Mouse (Mus musculus) fat pad, adult 2 months (tissue): Measurements from ENCODE around the gene Slc22a14.
"Not testable (repeated sequence)": the region's sequence is repeated elsewhere in the genome, so short reads cannot be mapped to it uniquely, and the experiment has no call there.

Source experiments
- DNase-seq: peaks from one replicate; pipeline ENCODE4 v3.0.0-alpha.2; 2011; ENCODE audit warnings: low read depth, low spot score; ENCODE audit errors: extremely low read depth

Gene Slc22a14

DNA sequence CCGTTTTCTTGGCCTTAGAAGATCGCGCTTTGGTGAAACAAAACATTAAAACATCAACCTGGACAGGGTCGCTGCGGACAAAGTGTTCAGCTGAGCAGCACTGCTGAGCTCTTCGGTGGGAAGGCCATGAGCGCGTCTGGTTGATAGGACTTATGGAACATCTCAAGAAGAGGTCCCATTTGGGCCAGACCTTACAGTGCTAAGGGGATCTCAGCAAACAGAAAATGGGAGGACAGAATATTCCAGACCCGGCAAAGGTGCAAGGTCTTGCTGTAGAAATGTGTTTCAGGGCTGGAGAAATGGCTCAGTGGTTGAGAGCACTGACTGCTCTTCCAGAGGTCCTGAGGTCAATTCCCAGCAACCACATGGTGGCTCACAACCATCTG, 42.1 kb downstream of the Slc22a14 start:
- DNase-seq = no peak

- DNase-seq = peak; percentile 98
These were observed 42.8 kb downstream of the Slc22a14 start, which contains the start of gene Oxsr1 for GRCm38 (mm10) chr9:119322289-119323259. Oxsr1 (minus strand) TSS chr9:119322427.

DNA sequence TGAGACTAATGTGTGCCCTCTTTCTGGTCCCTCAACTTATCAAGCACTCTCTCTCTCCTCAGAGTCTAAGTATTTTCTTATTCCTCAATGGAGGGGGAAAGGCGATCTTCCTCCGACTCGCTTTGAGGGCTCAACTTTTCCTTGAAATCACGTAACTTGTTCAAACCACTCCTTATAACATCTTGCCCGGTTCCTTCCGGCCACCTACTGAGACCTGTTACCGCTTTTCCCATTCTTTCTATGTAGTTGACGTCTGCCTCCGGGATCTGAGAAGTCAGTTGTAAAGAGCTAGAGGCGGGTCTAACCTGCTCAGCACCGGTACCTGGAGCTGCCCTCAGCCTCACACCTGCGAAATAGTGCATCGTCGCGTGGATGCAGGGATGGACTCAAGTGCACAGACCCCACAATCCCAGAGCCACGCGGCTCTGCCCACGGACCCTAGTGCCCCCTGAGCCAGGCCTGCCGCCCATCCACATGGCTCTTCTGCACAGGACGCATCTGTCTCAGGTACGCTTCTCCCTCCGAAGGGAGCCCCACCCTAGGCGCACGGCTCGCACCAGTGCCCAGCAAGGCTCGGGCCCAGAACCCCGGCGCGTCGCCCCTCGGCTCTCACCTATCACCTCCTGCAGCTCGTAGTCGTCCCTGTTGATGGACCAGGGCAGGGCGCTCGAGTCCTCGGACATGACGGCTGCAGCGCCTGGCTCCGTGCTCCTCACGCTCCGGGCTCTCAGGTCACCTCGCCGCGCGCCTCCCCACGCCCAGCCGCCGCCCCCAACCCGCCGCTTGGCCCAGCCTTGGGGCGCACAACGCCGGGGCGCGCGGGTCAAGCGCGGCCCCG, 43.7 kb downstream of the Slc22a14 start:
- DNase-seq = no peak

- DNase-seq = no peak
These were observed 44.4 kb downstream of the Slc22a14 start for GRCm38 (mm10) chr9:119320946-119321345.

- DNase-seq = no peak
These were observed 44.9 kb downstream of the Slc22a14 start for GRCm38 (mm10) chr9:119320446-119320845.

DNA sequence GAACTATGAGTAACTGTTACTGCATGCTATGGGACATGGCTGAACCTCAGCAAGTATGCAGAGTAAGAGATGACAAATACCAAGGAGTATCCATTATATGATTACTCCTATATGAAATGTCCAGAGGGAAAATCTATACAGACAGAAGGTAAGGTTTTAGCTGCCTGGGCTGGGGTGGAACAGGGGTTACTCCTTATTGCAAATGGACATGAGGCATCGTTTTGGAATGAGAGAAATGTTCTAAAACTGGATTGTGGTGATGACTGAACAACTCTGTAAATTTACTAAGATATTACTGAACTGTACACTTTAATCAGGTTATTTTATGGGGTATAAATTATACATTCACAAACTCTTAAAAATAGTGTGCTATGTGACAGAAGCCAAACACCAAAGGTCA, 46.5 kb downstream of the Slc22a14 start:
- no peak for DNase-seq

DNA sequence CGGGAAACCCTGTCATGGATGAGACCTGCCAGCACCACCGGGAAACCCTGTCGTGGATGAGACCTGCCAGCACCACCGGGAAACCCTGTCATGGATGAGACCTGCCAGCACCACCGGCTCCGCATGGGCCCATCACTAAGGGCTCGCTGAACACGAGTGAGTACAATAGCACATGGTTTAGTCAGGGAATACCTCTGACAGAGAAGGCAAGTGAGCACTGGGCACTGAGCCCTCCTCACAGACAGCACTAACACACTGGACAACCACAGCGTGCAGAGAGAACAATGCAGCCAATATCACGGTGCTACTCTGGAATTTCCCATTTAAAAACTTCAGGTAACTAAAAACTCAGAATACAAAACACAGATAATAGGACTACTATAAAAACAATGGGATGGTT, 52.3 kb downstream of the Slc22a14 start:
- DNase-seq = no peak

DNA sequence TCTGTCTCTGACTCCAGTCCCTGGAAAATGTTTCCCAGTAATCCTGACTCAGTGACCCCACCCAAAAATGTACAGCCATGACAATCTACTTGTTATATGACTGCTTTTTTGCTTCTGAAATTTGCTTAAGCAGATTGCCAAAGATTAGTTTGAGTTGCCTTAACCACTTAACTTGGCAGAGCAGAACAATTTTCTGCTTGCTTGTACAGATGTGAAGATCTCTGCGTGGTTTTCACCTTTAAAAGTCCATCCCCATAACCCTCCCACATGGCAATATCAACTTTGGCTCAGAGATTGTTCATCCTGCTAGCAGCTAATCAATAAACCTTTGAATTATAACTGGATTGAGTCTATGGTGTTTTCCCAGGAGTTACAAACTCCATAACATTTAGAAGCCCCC, 56.3 kb downstream of the Slc22a14 start:
- no peak for DNase-seq

DNA sequence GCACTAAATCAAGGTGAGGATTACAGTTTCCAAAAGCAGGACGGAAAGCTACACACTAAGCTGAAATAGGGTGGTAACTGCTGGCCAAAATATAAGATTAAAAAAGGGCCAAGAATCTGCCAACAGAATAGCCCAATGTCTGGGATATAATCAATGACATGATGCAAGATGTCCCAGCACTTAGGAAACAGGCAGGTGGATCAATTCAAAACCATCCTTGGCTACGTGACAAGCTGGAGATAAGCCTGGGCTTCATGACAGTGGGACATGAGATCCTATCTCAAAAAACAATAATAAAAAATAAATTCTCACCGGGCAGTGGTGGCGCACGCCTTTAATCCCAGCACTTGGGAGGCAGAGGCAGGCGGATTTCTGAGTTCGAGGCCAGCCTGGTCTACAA, 59.5 kb downstream of the Slc22a14 start:
- peak; percentile 90 for DNase-seq

DNA sequence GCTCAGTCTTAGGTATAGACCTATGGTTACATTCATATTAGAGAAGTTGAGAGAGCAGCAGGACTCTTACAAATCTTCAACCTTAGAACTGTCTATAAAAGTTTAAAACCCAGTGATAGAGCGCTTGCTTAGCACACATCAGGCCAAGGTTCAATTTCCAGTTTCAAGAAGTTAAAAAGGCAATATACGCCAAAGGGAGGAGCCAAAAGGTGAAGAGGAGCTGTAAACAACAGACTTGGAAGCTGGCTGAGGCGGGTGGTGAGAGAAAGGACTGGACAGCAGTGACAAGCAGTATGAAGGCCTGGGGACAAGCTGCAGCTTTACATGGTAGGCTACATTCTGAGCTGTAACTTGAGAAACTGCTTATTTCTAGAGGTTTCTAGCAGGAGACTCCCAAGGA, 66.8 kb downstream of the Slc22a14 start:
- DNase-seq = no peak

GRCm38 (mm10) chr9:119297696-119298095, 67.7 kb downstream of the Slc22a14 start:
- no peak for DNase-seq

GRCm38 (mm10) chr9:119290791-119291190, 74.6 kb downstream of the Slc22a14 start:
- no peak for DNase-seq

DNA sequence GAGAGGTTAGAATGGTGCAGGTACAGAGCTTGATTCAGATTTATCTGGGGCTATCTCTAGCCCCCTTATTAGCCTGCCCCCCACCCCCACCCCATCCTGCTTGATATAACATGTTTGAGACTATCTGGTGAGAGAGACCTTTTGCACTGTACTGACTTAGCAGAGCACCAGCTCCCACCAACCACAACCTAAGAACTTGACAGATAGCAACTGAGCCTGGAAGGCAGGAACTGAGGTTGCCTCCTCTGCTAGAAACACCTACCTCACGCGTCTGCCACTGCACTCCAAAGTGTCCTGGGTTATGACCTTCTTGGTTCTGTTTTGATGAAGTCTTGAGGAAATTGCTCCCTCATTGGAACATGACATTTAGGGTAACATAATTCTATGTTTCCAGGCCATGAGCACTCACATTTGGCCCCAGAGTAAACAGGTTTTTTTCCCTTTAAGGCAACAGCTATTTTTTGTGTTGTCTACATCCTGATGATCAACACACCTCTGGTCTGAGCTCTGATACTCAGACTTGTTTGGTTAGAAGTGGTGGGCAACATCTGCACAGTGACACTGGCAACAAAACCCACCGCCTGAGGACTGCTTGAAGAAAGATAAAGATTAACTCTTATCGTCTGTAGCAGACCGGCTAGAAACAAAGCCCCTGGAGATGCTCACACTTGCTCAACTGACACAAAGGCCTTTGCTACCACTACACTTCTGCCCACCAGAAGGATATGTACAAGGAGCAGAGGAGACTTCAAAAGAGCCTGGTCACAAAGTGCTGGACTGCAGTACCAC, 84.3 kb downstream of the Slc22a14 start:
- no peak for DNase-seq

GRCm38 (mm10) chr9:119278031-119278430, 87.3 kb downstream of the Slc22a14 start:
- no peak for DNase-seq

- DNase-seq = no peak
These were observed 89.0 kb downstream of the Slc22a14 start for GRCm38 (mm10) chr9:119276321-119276720.

GRCm38 (mm10) chr9:119274814-119275213, 90.5 kb downstream of the Slc22a14 start:
- not testable (repeated sequence) for DNase-seq

GRCm38 (mm10) chr9:119271496-119271895, 93.9 kb downstream of the Slc22a14 start:
- DNase-seq = no peak

DNA sequence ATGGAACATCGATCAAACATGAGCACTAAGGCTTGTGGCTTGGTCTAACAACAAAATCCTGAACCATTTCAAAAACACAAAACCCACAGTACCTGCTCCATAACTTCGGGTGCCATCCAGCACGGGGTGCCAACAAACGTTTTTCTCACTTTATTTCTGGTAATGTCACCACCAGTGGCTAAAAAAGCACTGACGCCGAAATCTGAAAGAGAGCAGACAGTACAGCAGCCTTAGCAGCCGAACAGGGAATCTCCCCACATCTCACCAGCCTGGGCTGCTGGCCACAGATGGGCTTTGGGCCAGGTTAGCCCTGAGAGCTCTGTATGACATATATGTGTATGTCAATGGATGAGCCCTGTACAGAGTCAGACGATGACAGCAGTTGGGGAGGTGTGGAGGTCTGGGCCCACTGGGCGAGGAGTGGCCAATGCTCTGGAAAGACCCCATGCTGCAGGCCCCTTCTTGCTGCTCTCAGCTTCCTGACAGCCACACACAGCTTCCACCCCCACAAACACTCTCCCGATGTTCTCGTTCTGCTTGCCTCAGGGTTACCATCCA, 96.7 kb downstream of the Slc22a14 start:
- no peak for DNase-seq

- DNase-seq = no peak
These were observed 97.2 kb downstream of the Slc22a14 start for GRCm38 (mm10) chr9:119268120-119268519.

DNA sequence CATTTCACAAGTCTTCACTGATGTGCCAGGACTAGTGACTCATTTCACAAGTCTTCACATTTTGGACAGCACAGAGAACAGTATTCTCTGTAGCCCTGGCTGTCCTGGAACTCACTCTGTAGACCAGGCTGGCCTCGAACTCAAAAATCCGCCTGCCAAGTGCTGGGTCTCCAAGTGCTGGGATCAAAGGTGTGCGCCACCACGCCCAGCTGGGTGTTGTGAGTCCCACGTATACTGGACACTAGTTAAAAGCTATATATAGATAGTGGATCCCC, 99.3 kb downstream of the Slc22a14 start:
- DNase-seq = not testable (repeated sequence)
